18 mouse cellular contexts compared by ENCODE assay signal in genomic region chr11:76572820-76573385, GRCm38 (mm10). TPM values are rescaled to one million over a fixed set of nuclear protein-coding genes. Genes with fewer than 3 reads are reported as not detected.
DNase-seq lines count a peak whose midpoint lies in the region; ATAC-seq lines count a peak whose summit lies in the region.
"Had no signal": no experiment of that assay in that cellular context is flagged by ENCODE, and none has a peak within 500 bp of the region (broad histone marks: within the 10 kb centered on the region; RNA-seq: fewer than 3 reads in every experiment).

No protein-coding gene starts in this region.

- H3K4me3 ChIP-seq in heart, embryonic 14.5 days (ENCODE audit: control insufficient read depth in 1 of 2, insufficient read depth in 1 of 2, low read depth in 1 of 2, low read length in 2 of 2) = no peak overlapping the region
- no peak overlapping the region for H3K4me3 ChIP-seq in heart, embryonic 12.5 days
- H3K4me3 ChIP-seq: heart, embryonic 15.5 days; hindbrain, embryonic 12.5 days; liver, embryonic 12.5 days had no signal

- H3K27me3 ChIP-seq in heart, embryonic 14.5 days (ENCODE audit: control insufficient read depth, insufficient read depth, low read length) = peaks cover 41% of the 10 kb centered on the region
- peaks cover 41% of the 10 kb centered on the region for H3K27me3 ChIP-seq in heart, embryonic 12.5 days (replicated peaks)
- H3K27me3 ChIP-seq: Patski had no signal

- peak; percentile 35; the same call in 1 of the 2 replicates for ATAC-seq in heart, embryonic 14.5 days (ENCODE audit: insufficient number of reproducible peaks, insufficient read depth, low FRiP score, low read depth)
- no peak for ATAC-seq in heart, embryonic 12.5 days (ENCODE audit: insufficient number of reproducible peaks, low FRiP score)
- peak; percentile 73 for ATAC-seq in CD4-positive, CD25-positive, alpha-beta regulatory T cell, adult 4 months
- ATAC-seq in frontal cortex, adult (ENCODE audit: low TSS enrichment) = peak; percentile 46
- ATAC-seq: liver, embryonic 12.5 days; Patski had no signal

- DNase-seq in right cerebral cortex, postnatal 10 days (ENCODE audit: low spot score in 2 of 2) = peak; percentile 55 to 72
- DNase-seq in spleen, postnatal 14 days (ENCODE audit: low spot score in 2 of 2) = no peak
- no peak for DNase-seq in gastrocnemius, postnatal 36 days
- no peak for DNase-seq in cerebellum, postnatal 36 days
- DNase-seq: cerebellum, adult 8-10 months; gastrocnemius, postnatal 14 days; kidney, adult 2 months; lung, postnatal 14 days; thymus, postnatal 25 days had no signal

- H3K4me2 ChIP-seq in heart, embryonic 14.5 days (ENCODE audit: low read length) = no peak overlapping the region
- no peak overlapping the region for H3K4me2 ChIP-seq in heart, embryonic 12.5 days
- H3K4me2 ChIP-seq: heart, embryonic 15.5 days; hindbrain, embryonic 12.5 days; liver, embryonic 12.5 days; midbrain, embryonic 11.5 days had no signal

- H3K27ac ChIP-seq in heart, embryonic 14.5 days (replicated peaks in 1 of 2; ENCODE audit: control insufficient read depth in 1 of 2, insufficient read depth in 1 of 2, low read depth in 2 of 2, low read length in 2 of 2) = no peak overlapping the region
- no peak overlapping the region for H3K27ac ChIP-seq in heart, embryonic 12.5 days (ENCODE audit: poor library complexity, severe bottlenecking)
- H3K27ac ChIP-seq: heart, embryonic 15.5 days; hindbrain, embryonic 12.5 days; liver, embryonic 12.5 days had no signal

- no peaks in the 10 kb centered on the region for H3K36me3 ChIP-seq in heart, embryonic 14.5 days (ENCODE audit: control insufficient read depth, insufficient read depth, low read length)
- no peaks in the 10 kb centered on the region for H3K36me3 ChIP-seq in heart, embryonic 12.5 days
- H3K36me3 ChIP-seq: heart, embryonic 15.5 days; hindbrain, embryonic 12.5 days; liver, embryonic 12.5 days had no signal

- no peak overlapping the region for H3K9ac ChIP-seq in heart, embryonic 14.5 days (ENCODE audit: low read length)
- no peak overlapping the region for H3K9ac ChIP-seq in heart, embryonic 12.5 days
- H3K9ac ChIP-seq: heart, embryonic 15.5 days; hindbrain, embryonic 12.5 days; liver, embryonic 12.5 days had no signal

- peaks cover 4 to 8% of the 10 kb centered on the region in 2 experiments for H3K4me1 ChIP-seq in heart, embryonic 14.5 days (ENCODE audit: control insufficient read depth in 2 of 2, insufficient read depth in 2 of 2, low read length in 2 of 2)
- peaks cover 31% of the 10 kb centered on the region for H3K4me1 ChIP-seq in heart, embryonic 12.5 days (replicated peaks)

- WGBS in heart, embryonic 14.5 days = 79% methylated on average over 6 of the region's 6 CpGs
- 72% methylated on average over 6 of the region's 6 CpGs for WGBS in heart, embryonic 12.5 days

- intact Hi-C loops in gastrocnemius, postnatal 36 days (cut with DNase I) = loop anchor here (10.0 kb wide), 1 partner anchor 118 kb away; no protein-coding TSS in a partner anchor

- no peaks in the 10 kb centered on the region for H3K9me3 ChIP-seq in heart, embryonic 14.5 days (ENCODE audit: control insufficient read depth, low read length)
- no peaks in the 10 kb centered on the region for H3K9me3 ChIP-seq in heart, embryonic 12.5 days (replicated peaks)
- H3K9me3 ChIP-seq: heart, embryonic 15.5 days; hindbrain, embryonic 12.5 days; liver, embryonic 12.5 days had no signal

RNA-seq across cellular contexts. Expression of gene Abr, which starts 49.2 kb away (rescaled TPM):
- polyA plus RNA-seq in heart, embryonic 14.5 days (2014; fragmentation: Nextera tagmentation; extraction: Ambion mirVana) = 25.6 and 25.8 TPM in 2 replicates
- polyA plus RNA-seq in heart, embryonic 12.5 days (2016; fragmentation: Nextera tagmentation; extraction: Ambion mirVana) = 29.9 and 34.2 TPM in 2 replicates
- 10 to 100 TPM; 14.5 to 14.6 TPM for polyA plus RNA-seq in CD4-positive, CD25-positive, alpha-beta regulatory T cell, adult 4 months (2017; shearing (Covaris generic))
- total RNA-seq in gastrocnemius, postnatal 36 days (2021) = 10 to 100 TPM in 1 of 2 experiments, 1 to 10 TPM in 1; 8.2 to 12.7 TPM

Comparison
In these comparisons a context has a peak if more than half of its experiments do, and no peak if none do; other contexts are left out.
1. DNase-seq: peak in right cerebral cortex, postnatal 10 days (2 of 2); none in spleen, postnatal 14 days (0 of 2), gastrocnemius, postnatal 36 days (0 of 2) and cerebellum, postnatal 36 days (0 of 2).